Mouse (Mus musculus) thymus, postnatal 0 days (tissue): ENCODE measurements around the gene Xirp1. TPM values are rescaled to one million over a fixed set of nuclear protein-coding genes. Genes with fewer than 3 reads are reported as not detected.
A peak's percentile ranks its signal among the peaks of the same experiment; 100 is the strongest.
"Not testable (repeated sequence)": the region's sequence is repeated elsewhere in the genome, so short reads cannot be mapped to it uniquely, and the experiment has no call there.

Source experiments
- DNase-seq: peaks from one replicate; pipeline ENCODE4 v3.0.0-alpha.2; 2015; ENCODE audit warnings: low spot score
- polyA plus RNA-seq: library from polyadenylated mRNA; unstranded; fragments of >200 nt; fragmentation: Nextera tagmentation; extraction: Ambion mirVana; gene quantifications from 2 replicates; pipeline ENCODE4 v1.2.1, GENCODE M21; 2015

Gene Xirp1
- polyA plus RNA-seq, 1 experiment from 2014 or later = not detected

DNA sequence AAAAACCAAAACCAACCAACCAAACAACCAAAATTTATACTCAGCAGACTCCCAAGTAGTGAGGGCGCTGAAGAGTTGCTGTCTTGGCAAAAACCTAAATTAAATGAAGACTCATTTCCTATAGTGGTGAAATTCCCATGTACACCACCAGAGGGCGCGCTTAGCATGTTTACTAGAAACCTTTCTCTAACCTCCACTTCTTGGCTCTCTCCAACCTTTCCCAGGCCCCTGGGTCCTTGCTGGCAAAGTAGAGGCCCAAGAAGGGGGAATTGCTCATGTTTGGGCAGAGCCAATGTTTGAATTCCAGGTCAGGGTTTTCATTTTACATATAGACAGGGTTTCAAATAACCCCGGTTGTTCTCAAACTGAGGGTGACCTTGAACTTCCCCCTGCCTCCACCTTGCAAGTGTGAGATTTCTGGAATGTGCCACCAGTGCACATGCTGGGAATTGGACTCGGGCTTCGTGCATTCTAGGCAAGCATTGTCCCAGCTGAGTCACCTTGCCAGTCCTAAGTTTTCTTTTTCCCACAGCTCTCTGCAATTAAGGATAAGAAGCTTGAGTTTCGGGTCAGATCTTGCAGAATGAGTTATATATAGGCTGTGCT is 3.0 kb downstream of the Xirp1 start:
- DNase-seq = peak; percentile 77

GRCm38 (mm10) chr9:120016956-120017355 is 6.4 kb downstream of the Xirp1 start:
- DNase-seq = no peak

GRCm38 (mm10) chr9:120014828-120015227 is 8.6 kb downstream of the Xirp1 start:
- DNase-seq = no peak

- no peak for DNase-seq
These were observed 10.1 kb downstream of the Xirp1 start for GRCm38 (mm10) chr9:120013251-120013820.

- DNase-seq = no peak
These were observed 10.6 kb downstream of the Xirp1 start for GRCm38 (mm10) chr9:120012781-120013180.

DNA sequence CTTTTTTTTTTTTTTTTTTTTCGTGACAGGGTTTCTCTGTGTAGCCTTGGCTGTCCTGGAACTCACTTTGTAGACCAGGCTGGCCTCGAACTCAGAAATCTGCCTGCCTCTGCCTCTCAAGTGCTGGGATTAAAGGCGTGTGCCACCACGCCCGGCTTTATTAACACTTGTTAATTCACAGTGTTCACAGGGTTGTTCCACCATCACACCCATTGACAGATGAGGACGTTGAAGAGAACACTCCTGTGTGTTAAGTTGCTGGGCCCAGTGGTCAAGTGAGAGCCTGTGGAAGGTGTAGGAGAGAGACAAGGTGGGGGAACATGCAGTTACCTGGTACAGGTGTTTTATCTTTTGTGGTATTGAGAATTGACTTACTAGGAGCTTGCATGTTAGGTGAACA is 11.2 kb downstream of the Xirp1 start:
- not testable (repeated sequence) for DNase-seq

- DNase-seq = peak; percentile 78
These were observed 11.9 kb downstream of the Xirp1 start for GRCm38 (mm10) chr9:120011533-120011932.

DNA sequence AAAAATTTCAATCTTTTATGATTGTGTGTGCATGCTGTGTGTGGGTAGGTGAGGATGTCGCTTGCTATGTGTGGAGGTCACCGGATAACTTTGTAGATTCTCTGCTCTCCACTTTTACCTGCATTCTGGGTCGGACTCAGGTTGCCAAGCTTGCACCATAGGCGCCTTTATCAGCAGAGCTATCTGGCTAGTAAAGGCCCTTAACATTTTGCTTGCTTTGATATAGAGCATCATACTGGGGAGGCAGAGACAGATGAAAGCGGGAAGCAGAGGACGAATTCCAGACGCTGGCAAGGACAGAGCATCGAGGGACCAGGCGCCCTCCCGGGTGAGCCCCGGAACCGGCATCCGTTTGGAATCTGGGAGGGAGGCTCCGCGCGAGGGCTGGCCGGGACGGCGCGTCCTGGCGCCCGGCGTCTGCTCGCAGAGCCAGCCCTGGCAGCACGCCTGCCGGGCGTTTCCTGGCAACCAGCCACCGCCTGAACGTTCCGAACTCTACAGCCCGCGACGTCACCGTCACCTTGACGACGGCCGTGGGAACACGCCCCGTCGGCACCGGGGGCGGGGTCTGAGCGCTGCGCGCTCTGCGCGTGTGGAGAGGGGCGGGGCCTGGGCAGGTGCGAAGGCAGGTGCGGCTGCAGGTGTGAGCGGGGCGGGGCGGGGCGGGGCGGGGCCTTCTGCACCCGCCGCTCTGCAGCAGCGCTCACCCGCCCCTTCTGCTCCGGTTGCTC is 12.5 kb downstream of the Xirp1 start:
- peak; percentile 97 for DNase-seq

GRCm38 (mm10) chr9:120009871-120010270 is 13.5 kb downstream of the Xirp1 start:
- DNase-seq = no peak

DNA sequence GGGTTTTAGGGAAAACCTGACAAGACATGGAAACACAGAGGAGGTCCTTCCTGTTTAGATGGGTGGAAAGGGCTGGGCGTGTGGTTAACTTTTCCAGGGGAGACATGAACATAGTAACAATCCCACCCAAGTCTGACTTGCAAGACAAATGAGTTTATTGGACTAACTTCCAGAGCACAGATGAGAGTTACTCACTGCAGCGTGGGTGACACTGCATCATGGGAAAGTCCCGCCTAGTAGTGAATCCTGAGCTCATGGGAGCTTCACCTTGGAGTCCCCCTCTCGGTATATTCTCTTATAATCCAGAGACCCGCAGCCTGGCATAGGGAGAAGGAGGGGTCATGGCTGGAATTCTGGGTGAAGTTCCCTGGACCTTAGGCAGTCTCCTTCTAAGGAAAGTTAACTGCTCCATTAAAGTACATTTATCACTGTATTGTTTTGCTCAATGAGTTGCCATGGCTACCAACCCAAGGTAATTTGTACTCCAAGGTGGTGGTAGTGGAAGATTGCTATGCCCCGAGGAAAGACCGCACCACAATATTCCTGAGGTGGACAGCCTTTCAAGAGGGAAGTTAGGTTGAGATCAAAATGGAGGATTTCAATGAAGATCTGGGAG is 14.1 kb downstream of the Xirp1 start:
- DNase-seq = no peak

DNA sequence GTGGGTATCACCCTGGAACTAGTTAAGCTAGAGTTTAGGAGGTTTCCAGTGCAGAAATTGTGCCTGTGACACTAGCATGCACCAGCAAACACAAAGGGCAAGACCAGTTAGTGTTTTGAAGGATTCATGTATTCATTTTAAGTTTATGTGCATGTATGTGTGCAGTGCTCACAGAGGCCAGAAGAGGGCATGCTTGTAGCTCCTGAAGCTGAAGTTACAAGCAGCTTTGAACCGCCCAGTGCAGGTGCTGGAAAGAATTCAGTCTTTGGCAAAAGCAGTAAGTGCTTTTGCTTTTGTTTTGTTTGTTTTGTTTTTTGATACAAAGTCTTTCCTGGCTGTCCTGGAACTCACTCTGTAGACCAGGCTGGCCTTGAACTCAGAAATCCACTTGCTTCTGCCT is 15.6 kb downstream of the Xirp1 start:
- no peak for DNase-seq

GRCm38 (mm10) chr9:120005936-120006335 is 17.5 kb downstream of the Xirp1 start:
- no peak for DNase-seq

DNA sequence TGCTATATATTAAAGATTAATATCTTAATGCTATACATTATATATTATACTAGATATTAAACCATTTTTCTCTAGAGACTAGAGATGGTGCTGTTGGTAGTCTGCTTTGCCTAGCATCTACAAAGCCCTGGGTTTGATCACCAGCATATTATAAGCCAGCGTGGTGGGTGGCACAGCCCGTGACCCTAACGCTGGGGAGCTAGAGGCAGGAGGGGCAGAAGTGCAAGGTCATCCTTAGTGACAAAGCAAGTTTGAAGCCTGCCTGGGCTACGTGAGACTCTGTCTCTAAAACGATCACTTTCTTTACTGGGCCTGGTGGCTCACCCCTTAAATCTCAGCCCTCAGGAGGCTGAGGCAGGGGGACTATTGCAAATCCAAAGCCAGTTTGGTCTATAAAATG is 20.5 kb downstream of the Xirp1 start:
- DNase-seq = no peak

DNA sequence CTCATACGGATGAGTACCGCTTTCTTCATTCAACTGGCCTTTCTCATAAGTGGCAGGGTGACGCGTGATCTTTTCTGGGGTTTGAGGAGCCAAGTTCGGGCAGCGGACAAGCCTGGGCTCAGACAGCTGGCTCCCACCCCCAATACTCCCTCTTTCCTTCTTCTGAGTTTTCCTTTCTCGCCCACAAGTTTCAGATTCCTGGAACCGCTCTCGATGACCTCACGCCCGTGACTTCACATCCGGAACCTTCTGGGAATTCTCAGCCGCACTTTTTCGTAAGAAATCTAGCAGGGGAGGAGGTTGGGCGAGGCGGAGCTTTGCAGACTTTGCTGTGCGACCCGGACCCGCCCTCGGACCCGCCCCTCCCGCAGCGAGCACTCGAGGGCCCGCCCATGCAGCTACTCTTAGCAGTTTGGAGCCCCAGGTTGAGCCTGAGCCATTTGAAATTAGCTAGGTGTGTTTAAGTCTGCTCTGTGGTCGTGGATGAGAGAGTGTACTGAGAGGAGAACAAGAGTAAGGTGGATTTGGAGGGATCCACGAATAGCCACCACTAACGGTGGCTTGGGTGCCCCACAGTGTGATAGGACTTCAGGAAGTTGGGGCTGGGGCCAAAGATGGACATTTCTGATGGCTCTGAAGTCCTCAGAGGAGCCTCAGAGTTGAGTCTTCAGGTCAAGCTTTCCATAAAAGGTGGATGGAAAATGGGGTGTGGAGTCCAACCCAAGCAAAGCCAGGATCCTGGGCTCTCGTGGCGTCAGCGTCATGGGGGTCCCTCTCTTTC is 21.3 kb downstream of the Xirp1 start:
- DNase-seq = peak; percentile 76

DNA sequence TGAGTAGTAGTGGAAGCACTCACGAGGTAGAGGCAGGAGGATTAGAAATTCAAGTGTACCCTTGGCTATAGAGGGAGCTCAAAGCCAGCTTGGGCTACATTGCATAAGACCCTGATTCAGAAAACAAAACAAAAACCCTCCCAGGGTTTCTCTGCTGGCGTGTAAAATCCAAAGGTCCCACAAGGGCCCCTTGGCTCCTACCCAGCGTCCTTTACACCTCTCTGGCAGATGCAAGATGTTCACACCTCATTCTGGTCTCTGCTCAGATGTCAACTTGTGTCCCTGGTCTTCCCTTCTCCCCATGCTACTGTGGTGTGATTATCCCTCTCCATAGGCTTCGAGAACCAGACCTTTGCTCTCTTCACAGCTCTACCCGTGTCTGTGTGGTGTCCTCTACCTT is 22.6 kb downstream of the Xirp1 start:
- no peak for DNase-seq

GRCm38 (mm10) chr9:119999636-120000035 is 23.8 kb downstream of the Xirp1 start:
- DNase-seq = no peak

DNA sequence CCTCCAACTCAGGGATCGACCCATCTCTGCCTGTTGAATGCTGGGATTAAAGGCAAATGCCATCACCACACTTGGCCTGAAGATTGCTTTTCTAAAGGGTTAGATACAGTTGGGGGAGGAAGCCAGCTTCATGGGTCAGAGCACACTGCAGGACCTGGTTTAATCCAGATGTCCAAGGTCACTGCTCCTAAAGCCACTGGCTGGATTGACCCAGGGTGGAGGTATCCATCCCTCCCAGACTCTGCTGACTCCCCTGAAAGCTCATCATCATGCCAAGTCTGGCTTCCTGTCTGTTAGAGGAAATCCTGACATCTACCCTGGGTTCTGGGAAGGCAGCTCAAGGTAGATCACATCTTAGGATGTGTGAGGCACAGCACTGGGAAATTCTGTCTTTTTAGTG is 24.6 kb downstream of the Xirp1 start:
- no peak for DNase-seq

DNA sequence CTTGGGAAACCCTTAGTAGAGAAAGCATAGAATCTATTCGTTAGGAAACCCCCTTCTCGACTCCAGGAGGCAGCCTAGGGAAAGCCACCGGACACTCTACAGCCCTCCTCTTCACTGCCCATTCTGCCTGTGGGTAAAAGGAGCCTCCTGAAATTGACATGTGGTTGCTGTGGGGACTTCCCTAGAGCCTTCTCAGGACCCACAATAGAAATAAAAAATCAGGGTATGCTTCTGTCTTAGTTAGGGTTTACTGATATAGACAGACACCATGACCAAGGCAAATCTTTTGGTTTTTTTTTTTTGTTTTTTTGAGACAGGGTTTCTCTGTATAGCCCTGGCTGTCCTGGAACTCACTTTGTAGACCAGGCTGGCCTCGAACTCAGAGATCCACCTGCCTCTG is 27.3 kb downstream of the Xirp1 start:
- no peak for DNase-seq

GRCm38 (mm10) chr9:119994207-119994606 is 29.2 kb downstream of the Xirp1 start:
- no peak for DNase-seq

GRCm38 (mm10) chr9:119993092-119993844 is 30.1 kb downstream of the Xirp1 start:
- DNase-seq = peak; percentile 63

DNA sequence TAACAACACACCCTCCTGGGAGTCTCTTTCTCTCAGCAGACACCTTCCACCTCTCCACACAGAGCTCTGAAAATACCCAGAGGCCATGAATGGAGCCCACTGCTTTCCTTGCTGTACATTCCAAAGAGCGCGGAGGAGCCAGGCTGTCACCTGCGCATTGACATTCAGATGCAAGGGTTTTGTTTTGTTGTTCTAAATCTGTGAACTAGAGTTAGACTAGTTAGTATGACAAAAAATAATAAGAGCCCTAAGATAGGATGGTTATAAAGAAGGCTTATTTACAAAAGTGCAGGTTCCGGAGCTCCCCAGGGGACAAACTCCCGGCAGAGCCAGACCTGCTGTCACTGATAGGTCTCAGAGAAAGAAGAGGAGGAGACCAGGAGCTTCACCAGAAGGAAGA is 32.1 kb downstream of the Xirp1 start:
- DNase-seq = no peak
